Mouse (Mus musculus) frontal cortex, postnatal 36 days (tissue): ENCODE data around the gene Il13ra1.

ENCODE experiments used
- DNase-seq, 2 experiments: peaks; one replicate each; pipeline ENCODE4 v3.0.0; 2022; ENCODE audit warnings: low spot score in 2 of 2

Gene Il13ra1

DNA sequence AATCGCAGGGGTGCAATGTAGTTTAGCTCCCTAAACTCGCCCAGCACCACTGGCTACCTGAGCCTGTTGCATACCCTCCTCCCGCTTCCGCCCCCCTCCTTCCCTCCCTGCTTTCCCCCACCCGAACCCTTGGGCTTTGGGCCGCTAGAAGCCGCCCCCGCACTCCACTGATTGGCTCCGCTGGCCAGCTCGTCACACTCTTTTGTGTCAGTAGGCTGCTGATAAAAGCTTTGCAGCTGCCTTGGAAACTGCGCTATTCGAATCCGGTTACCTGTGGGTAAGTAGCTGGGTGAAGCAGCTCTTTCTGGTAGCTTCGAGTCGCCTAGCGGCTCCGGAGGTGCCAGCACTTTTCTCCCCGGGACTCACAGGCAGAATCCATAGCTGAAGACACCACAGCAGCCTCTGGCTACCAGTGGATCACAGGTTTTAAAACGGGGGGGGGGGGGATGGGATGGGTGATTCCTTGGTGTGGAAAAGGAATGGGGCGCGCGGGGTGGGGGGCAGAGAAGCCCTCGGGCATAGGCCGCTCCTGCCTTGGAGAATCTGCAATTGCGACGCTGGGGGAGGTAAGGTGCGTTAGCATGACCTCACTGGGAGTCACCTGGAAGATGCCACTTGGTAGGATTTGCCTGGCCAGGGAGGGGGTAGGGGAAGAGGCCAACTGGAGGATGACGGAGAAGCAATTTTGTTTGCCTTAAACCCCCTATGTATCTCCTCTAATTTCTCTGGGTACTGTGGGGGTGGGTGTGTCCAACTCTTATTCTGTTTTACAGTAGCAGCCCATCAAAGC, 84.0 kb downstream of the Il13ra1 start, which contains the start of gene Zcchc12:
Gene Zcchc12, plus strand, starts transcription at position 169 of the 790 bp plus-strand sequence.
- peak; percentile 24 to 31 for DNase-seq

DNA sequence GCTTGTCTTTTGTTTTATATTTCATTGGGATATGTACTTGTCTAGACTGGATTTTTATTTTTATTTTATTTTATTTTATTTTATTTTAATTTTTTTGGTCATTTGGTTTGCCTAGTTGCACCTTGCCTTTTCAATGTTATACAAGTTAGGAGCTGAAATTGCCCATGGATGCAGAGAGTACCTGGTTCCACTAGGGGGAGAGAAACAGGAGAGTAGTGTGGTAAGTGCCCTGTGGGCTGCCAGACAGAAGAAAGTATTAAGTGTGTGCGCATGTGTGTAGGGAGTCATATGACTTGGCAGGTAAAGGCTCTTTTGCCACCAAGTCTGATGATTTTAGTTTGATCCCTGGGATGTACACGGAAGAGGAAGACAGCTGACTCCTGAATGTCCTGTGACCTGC, 97.6 kb downstream of the Il13ra1 start:
- no peak for DNase-seq

DNA sequence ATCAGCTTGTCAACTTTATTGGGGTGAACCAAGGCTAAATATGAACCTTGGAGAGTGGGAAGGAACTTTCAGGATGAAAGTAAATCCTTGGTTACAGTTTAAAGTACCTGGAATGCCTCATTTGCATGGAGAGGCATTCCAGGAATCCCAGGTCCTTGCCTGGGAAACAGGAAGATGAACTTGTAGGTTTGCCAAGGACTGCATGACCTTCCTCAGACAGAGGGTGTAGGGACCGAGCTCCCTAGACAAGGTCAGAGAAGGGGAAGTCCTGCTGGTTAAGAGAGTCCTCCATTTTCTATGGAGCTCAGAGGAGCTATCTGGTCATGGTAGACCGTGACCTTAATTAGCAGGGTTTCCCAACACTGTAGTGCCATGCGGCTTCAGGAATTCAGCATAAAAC, 99.3 kb downstream of the Il13ra1 start:
- no peak for DNase-seq
